Mouse (Mus musculus): ENCODE measurements around the gene Dnaaf5.

Dnaaf5 gene

DNA sequence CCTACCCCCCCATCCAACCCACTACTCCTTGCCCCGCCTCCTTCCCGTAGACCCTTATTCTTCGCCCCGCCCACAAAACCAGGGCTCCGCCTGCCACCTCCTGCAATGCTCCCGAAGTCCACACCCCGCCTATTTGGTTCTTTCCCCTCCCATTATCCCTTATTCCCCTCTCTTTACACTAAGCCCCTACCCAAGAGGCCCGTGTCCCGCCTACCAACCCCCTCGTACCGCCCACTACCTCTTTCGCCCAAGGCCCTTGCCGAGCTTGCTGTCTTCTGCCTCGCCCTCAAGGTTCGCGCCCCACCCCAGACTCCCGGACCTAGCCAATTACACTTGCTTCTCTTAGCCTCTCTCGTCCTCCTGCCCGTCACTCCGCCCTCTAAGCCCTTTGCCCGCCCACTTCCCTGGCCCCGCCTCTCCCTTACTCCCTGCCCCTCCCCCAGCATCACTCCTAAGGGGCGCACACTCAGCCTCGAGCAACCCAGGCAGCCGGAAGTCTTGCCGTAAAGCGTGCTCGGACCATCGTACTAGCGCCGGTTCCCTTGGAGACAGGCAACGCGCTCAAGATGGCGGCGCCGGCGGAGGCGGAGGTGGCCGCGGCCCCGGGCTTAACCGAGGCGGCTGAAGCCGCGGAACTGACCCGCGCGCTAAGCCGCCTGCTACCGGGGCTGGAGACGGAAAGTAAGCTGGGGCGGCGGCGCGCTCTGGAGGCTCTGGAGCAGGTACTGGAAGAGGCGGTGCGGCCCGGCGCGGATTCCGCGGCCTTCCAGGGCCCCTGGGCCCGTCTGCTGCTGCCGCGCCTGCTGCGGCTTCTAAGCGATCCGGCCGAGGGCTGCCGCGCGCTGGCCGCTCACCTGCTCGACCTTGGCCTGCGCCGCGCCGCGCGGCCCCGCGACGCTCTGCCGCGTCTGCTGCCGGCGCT is at the start of gene Dnaaf5, which contains the start of gene Prkar1b:
TSS of gene Dnaaf5 (plus strand) at position 543 of the 922 bp plus-strand sequence.
TSS of gene Prkar1b (minus strand) at position 321 of the 922 bp plus-strand sequence.
- in situ Hi-C loops (cut with MboI; ENCODE audit: unreplicated experiment in 2 of 2) = loop anchor here in 1 of 2 experiments (25.0 kb wide), 3 partner anchors 1062 to 1487 kb away; partner anchors contain the start of genes Chst12 and Ttyh3

DNA sequence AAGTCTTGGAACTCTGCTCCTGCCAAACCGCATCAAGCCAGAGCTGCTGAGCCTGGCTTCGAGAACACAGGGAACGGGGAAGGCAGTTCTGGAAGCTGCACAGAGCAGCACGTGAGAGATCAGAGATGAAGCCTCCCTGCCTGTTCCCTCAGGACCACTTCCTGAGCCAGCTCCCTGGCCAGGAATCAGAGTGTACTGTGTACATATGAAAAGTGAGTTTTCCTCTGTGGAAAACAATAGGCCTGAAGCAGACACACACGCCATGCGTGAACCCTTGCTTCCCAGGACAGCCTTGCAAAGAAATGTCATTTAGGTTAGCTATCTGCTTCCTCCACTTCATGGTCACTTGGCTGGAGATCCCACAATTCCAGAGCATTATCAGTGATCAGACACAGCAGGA is 48.2 kb upstream of the Dnaaf5 start:
- in situ Hi-C loops (cut with MboI; ENCODE audit: unreplicated experiment in 2 of 2) = no loop called here

DNA sequence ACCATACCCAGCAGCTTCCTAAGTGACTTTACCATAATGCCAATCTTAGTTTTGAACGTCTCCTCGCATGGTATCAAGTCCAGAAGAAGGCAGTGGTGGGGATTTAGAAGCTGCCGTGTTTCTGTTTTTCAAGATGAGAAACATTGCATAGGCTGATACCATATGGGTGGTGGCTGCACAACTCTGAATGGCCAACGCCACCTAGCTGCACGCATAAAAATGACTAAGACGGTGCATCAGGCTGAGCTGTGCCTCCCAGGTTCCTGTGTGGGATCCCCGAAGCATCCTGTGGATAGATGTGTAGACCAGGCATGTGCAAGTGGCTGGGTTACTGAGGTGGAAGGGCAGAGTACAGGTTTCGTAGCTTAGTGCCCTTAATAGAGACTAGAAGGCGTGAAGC is 42.2 kb upstream of the Dnaaf5 start:
- in situ Hi-C loops (cut with MboI; ENCODE audit: unreplicated experiment in 2 of 2) = no loop called here

DNA sequence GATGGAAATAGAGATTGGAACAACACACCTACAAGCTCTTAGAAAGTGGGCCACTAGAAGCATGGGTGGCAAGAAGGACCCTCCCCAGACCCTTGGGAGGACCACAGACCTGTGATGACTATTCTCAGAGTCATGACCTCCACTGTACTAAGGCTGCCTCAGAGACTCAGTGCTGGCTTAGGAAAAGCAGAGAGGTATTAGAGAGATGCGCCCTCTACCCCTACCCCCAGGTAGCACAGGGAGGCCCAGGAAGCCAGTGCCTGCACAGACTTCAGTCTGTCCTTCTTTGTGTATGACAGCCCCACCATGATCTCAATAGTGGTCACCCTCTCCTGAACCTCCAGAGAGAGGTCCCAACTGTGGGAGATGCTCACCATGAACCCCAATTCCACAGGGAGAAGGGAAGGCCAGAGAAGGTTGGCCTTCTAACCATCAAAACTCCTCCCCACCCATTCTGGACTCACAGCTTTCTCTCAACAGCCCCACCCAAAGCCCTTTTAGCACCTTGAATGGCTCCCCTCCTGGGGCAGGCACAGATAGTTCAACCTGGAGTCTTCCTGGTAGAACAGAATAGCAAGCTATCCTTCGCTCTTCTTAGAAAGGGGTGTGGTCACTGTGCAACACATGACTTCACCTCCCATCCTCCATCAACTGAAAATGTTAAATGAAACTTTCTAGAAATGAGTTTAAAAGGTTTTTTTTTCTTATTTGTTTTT is 39.7 kb upstream of the Dnaaf5 start:
- in situ Hi-C loops (cut with MboI; ENCODE audit: unreplicated experiment in 2 of 2) = loop anchor here in 1 of 2 experiments (5.0 kb wide), 1 partner anchor 33 kb away; no protein-coding TSS in a partner anchor

DNA sequence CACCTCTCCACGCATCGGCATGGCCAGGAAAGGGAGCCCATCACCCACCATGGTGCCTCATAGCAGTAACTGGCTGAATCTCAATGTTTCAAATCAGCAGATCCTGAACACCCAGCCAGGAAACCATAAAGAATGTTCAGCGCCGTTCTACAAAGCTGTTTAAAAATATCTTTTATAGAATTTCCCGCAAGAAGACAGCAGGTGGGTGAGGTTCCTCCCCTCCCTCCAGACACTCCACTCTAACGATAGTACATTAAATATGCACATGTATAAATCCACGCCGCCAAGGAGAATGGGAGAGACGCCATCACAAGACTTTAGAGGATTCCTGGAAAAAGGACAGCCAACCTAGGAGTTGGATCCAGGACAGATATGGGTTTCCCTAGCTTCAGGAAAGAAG is 38.0 kb upstream of the Dnaaf5 start:
- in situ Hi-C loops (cut with MboI; ENCODE audit: unreplicated experiment in 2 of 2) = loop anchor here in 1 of 2 experiments (5.0 kb wide), 1 partner anchor 35 kb away; no protein-coding TSS in a partner anchor

DNA sequence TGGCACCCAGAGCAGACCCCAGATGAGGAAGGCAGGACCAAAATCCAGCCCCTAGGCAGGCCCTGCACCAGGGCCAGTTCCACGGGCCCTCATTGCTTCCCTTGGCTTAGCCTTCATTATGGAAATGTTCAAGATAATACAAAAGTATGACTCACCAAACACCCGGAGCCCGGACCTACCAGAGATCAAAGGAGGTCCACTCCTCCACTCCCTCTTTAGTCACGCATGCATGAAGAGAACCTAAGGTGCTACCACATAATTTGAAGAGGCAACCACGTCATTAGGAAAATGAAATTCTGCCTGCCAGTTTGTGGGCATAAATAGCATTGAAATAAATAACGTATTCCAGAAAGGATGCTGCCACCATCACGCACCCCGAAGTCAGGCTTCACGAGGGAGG is 37.6 kb upstream of the Dnaaf5 start:
- in situ Hi-C loops (cut with MboI; ENCODE audit: unreplicated experiment in 2 of 2) = loop anchor here in 1 of 2 experiments (5.0 kb wide), 1 partner anchor 35 kb away; no protein-coding TSS in a partner anchor

DNA sequence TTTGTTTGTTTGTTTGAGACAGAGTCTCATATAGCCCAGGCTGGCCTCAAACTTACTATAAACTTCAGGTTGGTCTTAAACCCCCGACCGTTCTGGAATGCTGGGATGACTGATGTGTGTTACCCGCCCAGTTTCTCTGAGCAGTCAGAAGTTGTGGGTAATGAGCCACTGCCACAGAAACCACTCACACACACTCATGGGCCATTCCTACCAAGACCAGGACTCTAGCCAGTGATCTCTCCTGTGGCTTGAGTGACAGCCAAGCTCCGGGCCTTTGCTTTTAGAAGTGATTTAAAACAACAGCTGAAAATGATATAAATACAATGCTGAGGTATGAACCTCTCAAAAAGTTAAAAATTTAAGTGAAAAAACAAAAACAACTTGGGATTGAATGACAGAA is 35.1 kb upstream of the Dnaaf5 start:
- in situ Hi-C loops (cut with MboI; ENCODE audit: unreplicated experiment in 2 of 2) = loop anchor here in 1 of 2 experiments (5.0 kb wide), 1 partner anchor 38 kb away; no protein-coding TSS in a partner anchor

DNA sequence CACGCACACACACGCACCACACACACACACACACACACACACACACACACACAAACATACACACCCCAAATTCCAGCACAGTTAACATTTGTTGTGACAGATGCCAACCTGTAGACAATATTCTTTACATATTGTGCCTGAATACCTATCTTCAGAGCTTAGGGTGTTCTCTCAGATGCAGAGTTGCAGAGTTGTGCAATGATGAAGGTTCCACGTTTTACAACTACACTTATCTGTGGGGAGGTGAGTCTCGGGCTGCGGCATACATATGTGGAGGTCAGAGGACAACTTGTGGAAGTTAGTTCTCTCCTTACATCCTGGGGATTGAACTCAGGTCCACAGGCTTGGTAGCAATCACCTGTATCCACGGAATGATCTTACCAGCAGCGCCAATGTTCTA is 34.5 kb upstream of the Dnaaf5 start:
- in situ Hi-C loops (cut with MboI; ENCODE audit: unreplicated experiment in 2 of 2) = no loop called here

DNA sequence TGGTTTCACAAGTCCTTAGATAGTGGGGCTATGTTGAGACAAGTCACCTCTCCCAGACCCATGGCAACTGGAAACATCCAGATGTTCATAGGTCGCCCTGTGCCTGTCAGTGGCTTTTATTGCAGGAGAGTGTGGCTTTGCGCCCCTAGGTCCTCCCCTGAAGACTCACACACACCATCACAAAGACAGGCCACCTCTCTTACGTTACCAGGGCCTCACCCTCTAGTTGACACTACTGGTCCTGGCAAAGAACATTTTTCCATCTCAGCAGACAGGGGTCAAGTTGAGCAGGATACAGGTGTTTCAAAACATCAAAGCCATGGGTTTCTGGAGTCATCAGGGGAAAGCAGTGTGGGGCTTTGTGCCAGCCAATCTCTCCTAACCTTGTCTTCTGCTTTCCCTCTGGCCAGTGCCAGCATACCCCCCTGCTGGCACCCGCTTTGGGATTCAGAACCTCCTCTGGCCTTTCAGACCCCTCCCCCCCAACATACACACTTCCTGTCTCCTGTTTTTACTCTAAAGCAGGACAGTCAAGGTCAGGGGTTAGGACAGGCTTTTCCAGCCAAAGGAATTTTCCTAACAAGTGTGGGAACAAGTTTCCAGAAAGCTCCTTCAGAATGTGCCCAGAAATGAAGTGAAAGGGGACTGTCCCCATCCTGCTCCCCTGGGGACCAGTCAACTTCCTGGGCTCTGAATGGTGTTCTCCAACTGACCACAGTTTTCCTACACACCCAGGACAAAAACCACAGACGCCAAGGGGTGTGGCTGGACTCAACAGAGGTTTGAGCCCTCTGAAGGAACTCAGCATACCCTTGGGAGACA is 31.7 kb upstream of the Dnaaf5 start:
- in situ Hi-C loops (cut with MboI; ENCODE audit: unreplicated experiment in 2 of 2) = no loop called here

DNA sequence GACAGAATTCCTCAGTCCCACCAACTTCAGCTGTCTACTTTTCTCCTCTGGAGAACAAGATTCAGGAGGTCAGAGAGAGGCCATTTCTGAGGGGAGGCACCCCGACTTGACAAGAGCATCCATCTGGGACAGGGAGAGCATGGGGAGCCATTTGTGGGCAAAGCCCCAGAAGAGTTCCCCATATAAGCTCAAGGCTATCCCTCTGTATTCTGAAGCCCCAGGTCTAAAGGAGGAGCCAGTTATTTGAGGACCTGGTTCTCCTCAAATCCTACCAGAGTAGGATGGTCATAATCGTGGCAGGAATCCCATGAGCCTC is 31.1 kb upstream of the Dnaaf5 start:
- in situ Hi-C loops (cut with MboI; ENCODE audit: unreplicated experiment in 2 of 2) = no loop called here

DNA sequence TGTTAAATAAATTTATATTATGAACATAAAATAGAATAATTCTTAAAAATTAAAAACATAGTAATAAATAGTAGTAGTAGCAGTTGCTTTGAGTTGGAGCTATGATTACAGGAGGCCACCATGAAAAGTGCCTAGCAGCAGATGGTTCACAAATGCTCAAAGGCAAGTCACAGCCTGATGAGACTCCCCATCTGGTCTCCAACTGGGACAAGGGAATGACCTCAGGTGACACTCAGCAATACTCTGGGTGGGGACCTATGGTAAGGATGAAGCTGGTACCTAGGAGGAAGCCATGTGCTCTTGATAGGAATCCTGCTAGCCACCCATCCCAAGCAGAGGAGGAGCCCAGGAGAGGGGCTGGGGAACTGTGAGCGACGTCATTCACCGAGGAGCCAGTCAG is 24.3 kb upstream of the Dnaaf5 start:
- in situ Hi-C loops (cut with MboI; ENCODE audit: unreplicated experiment in 2 of 2) = no loop called here

DNA sequence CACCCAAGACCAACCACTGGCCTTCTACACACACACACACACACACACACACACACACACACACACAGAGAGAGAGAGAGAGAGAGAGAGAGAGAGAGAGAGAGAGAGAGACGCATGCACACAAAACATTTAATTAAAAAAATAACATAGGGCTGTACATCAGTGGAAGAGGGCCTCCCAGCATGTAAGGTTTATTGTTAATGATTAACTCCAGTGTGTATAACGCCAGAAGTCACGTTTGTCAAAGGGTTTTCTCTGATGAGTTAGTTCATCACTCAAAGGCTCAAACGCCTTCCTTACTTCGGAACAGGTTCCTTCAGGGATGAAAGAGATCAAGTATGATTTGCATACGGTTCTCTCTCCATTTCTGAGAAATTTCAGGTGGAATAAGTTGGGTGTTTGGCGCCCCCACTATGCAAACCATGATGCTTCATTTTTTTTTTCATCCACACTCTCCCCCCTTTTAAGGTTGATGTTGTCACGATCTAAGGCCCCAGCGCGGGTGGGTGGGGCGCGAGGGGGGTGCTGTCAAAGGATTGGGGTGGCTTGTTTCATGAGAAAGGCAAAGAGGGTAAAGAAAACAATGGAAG is 21.5 kb upstream of the Dnaaf5 start:
- in situ Hi-C loops (cut with MboI; ENCODE audit: unreplicated experiment in 2 of 2) = no loop called here

DNA sequence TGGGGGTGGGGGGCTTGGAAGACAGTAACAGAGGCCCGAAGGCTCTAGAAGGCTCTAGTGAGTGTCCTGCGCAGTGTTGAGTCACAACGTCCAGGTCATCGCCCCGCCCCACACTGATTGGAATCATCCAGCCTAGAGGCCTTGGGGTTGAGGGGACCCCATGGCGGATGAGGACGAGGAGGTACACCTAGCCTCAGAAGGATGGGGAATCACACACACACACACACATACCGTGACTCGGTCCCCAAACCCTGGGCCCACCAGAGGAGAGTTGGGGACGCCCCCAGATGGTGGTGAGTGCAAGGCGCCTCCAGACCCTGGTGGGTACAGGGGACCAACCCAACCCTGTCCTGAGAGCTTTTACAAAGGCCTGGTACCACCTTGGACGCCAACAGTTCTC is 20.9 kb upstream of the Dnaaf5 start:
- in situ Hi-C loops (cut with MboI; ENCODE audit: unreplicated experiment in 2 of 2) = no loop called here

DNA sequence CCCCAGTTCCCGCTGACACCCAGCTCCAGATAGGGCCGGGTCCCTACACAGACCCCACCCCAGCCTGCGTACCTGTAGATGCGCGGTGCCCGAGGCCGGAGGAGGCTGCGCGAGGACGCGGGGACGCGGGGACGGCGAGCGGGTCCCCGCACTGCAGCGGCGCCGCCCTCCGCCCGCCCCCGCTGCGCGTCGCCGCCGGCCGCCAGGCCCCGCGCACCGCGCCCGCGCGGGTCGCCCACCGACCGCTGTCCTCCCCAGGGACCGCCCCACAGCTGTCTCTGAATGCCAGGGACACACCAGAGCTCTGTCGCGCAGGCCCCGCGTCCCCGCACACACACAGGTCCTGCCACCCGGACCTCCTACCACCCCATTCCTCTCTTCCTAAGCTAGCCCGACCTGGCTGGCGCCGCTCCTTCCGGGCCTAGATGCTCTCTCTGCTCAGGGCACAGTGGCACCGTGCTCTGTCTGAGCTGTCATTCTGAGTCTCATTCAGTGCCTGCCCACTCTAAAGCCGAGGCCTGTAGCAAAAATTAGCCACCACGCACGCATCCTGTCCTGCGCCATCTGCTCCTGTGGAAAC is 20.4 kb upstream of the Dnaaf5 start:
- in situ Hi-C loops (cut with MboI; ENCODE audit: unreplicated experiment in 2 of 2) = no loop called here

DNA sequence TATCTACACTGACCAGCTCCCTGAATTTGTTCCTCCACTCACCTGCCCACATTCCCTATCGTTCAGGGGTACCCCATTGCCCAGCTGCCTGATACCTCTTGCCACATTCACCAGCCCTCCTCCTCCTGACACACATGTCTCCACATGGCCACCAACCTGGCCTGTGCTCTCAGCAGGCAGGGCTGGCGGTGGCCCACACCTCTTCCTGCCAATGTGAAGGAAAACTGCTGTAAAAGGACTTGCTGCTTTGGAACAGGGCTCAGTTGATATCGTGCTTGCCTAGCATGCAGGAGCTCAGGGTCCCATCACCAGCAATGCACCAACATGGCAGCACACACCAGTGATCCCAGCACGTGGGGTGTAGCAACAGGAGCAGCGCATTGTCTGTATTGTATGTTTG is 19.7 kb upstream of the Dnaaf5 start:
- in situ Hi-C loops (cut with MboI; ENCODE audit: unreplicated experiment in 2 of 2) = no loop called here

DNA sequence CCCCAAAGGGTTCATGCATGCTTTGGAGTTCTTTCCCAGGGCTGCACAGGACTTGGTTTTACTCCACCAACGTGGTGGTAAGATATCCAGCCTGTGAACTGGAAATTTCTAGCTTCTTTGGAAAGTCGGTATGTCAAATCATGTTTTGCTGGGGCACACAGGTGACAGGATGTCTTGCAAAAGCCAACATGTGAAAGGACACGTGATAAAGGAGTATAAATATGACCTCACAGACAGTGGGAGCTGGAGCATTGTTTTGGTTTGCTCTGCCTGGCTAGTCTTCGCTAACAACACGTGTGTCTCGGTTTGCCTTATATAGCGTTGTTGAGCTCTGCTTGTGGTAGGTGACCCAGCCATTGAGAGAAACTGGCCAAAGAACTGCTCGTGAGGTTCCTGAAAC is 15.5 kb upstream of the Dnaaf5 start:
- in situ Hi-C loops (cut with MboI; ENCODE audit: unreplicated experiment in 2 of 2) = no loop called here

DNA sequence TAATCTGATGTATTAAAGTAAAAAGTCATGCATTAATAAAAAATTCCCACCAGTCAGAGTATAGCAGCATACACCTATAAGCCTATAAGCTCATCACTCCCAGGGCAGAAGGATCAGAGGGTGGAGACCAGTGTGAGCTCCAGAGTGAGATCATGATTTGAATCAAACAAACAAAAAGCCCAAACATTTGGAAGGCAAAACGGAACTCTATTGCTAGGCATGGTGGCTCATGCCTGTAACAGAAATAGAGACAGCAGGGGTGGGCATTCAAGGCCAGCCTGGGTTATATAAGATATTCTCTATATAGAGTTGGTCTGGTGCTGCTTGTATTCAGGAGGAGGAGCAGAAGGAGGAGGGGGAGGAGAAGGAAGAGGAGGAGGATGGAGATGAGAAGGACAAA is 13.7 kb upstream of the Dnaaf5 start:
- in situ Hi-C loops (cut with MboI; ENCODE audit: unreplicated experiment in 2 of 2) = loop anchor here in 1 of 2 experiments (5.0 kb wide), 1 partner anchor 41 kb away; no protein-coding TSS in a partner anchor

DNA sequence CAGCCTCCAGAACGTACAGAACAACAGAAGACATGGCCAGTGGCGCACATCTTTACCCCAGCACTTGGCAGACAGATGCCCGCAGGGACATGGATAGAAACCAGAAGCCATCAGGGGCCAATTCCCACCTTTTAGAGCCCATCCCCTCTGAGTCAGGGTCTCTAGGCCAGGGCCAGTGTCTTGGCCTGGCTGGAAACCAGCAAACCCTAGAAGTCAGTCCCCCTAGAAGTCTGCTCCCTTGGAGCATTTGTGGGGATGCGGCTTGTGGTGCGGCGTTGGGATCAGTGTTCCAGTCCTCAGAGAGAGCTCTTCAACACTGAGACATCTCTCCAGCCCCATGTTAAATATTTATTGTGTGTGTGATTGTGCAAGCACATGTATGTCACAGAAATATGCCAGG is 12.8 kb upstream of the Dnaaf5 start:
- in situ Hi-C loops (cut with MboI; ENCODE audit: unreplicated experiment in 2 of 2) = loop anchor here in 1 of 2 experiments (5.0 kb wide), 1 partner anchor 40 kb away; no protein-coding TSS in a partner anchor

DNA sequence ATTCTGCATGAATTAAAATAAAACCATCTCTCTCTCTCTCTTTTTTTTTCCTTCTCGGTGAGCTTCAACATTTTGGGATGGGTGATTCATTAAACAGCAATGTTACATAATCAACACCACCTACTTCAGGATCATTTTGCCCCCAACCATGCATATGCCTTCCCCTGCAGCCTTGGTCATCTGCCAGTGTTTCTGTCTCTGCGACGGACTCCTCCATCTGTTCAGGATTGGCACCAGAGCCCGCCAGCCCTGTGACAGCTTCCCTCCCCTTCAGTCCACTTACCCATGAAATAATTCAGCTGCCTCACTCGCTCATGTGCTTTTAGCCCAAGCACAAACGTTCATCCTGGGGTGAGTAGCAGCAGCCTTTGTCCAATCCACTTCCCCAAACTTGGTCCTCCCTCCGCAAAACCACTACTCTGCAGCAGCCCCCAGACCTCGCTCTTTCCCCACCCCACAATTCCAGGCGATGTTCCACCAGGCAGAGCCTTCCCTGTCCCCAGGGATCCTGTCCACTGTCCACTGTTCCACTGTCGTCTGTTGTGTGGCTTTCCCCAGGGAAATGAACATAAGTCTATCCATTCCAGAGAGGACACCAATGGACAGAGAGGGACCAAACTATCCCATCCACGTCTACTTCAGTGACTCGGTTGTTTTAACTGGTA is 11.6 kb upstream of the Dnaaf5 start:
- in situ Hi-C loops (cut with MboI; ENCODE audit: unreplicated experiment in 2 of 2) = loop anchor here in 1 of 2 experiments (5.0 kb wide), 1 partner anchor 39 kb away; no protein-coding TSS in a partner anchor
